ENCODE assay signal across 1 mouse cellular context in the genomic region with DNA sequence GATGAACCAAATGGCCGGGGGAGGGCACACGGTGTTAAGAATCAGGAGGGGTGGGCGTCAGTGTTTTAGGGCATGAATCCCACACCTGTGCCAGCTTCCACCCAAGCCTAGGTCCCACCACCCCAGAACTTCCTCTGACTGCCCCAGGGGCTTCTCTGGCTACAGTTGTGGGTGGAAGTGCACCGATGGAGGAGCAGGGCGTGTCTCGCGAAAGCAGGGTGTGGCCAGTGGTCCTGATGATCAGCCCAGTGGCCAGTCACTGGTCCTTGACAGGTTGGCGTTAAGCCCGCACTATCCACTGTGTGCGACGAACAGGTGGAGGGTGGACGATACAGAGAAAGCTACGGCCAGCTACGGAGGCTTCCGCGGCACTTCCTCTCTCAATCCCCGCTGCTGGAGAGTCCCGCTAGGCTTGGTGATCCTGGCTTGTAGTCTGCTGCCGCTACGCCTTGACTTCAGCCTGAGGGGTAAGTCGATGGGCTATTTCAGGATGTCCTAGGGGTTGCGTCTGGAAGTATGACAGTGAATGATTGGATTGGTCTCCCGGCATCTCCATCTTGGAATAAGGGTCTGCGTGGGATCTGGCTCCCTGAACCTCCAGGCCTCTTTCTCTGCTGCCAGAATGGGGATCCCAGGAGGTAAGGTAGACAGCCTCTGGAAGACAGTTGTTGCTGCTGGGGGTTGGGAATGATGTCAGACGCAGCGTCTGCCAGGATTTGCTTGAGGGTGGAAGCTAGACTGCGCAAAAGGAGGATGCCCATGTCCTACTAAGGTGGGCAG.
TF ChIP-seq lines count a peak whose summit lies in the region.

No protein-coding gene starts in this region.

TF ChIP-seq in CH12.LX, 34 proteins besides CTCF, POLR2A, EP300 and RAD21:
- TF ChIP-seq MEF2A (IDR thresholded peaks at IDR 0.05; ENCODE audit: borderline replicate concordance, low read depth, low read length) (0 out of 2 replicates have a peak, but pooled peaks have one; percentile 3), MXI1 (IDR thresholded peaks at IDR 0.05; ENCODE audit: low read depth, low read length) (peak; percentile 93), CHD1 (IDR thresholded peaks at IDR 0.05; ENCODE audit: low read depth, low read length) (peak; percentile 2; the same call in 1 of the 2 replicates), KAT2A (IDR thresholded peaks at IDR 0.05; ENCODE audit: insufficient replicate concordance, low read length) (no peak), NELFE (IDR thresholded peaks at IDR 0.05; ENCODE audit: low read depth, low read length) (no peak; the same call in 1 of the 2 replicates), TBP (conservative IDR thresholded peaks at IDR 0.05; ENCODE audit: low read depth, low read length) (no peak), SMC3 (IDR thresholded peaks at IDR 0.05; ENCODE audit: low read depth, low read length) (no peak), ELF1 (IDR thresholded peaks at IDR 0.05; ENCODE audit: low read depth, low read length) (no peak; the same call in 1 of the 2 replicates), RCOR1 (conservative IDR thresholded peaks at IDR 0.05; ENCODE audit: low read depth, low read length) (peak; percentile 29; the same call in 1 of the 2 replicates), MAFK (IDR thresholded peaks at IDR 0.05; ENCODE audit: insufficient replicate concordance, low read length) (no peak), JUN (IDR thresholded peaks at IDR 0.05; ENCODE audit: insufficient read depth, low read depth, low read length) (no peak), ZMIZ1 (IDR thresholded peaks at IDR 0.05; ENCODE audit: low read depth, low read length) (no peak; the same call in 1 of the 2 replicates), UBTF (IDR thresholded peaks at IDR 0.05; ENCODE audit: low read depth, low read length) (0 out of 2 replicates have a peak, but pooled peaks have one; percentile 20), SIN3A (IDR thresholded peaks at IDR 0.05; ENCODE audit: low read length) (peak; percentile 82), ZNF384 (IDR thresholded peaks at IDR 0.05; ENCODE audit: low read depth, low read length) (no peak), MAX (IDR thresholded peaks at IDR 0.05; ENCODE audit: low read length) (0 out of 2 replicates have a peak, but pooled peaks have one; percentile 48), CHD2 (IDR thresholded peaks at IDR 0.05; ENCODE audit: low read length) (0 out of 2 replicates have a peak, but pooled peaks have one; percentile 3), TCF12 (IDR thresholded peaks at IDR 0.05; ENCODE audit: low read depth, low read length) (peak; percentile 68; the same call in 1 of the 2 replicates), ETS1 (conservative IDR thresholded peaks at IDR 0.05; ENCODE audit: low read depth, low read length) (no peak; the same call in 1 of the 2 replicates)
